Mouse (Mus musculus) ES-CJ7 (cell line): ENCODE results near the gene Drd5.

Experiments
- DNase-seq: peaks from one replicate; pipeline ENCODE4 v3.0.0; 2011; ENCODE audit warnings: low read depth, low spot score

The Drd5 gene

DNA sequence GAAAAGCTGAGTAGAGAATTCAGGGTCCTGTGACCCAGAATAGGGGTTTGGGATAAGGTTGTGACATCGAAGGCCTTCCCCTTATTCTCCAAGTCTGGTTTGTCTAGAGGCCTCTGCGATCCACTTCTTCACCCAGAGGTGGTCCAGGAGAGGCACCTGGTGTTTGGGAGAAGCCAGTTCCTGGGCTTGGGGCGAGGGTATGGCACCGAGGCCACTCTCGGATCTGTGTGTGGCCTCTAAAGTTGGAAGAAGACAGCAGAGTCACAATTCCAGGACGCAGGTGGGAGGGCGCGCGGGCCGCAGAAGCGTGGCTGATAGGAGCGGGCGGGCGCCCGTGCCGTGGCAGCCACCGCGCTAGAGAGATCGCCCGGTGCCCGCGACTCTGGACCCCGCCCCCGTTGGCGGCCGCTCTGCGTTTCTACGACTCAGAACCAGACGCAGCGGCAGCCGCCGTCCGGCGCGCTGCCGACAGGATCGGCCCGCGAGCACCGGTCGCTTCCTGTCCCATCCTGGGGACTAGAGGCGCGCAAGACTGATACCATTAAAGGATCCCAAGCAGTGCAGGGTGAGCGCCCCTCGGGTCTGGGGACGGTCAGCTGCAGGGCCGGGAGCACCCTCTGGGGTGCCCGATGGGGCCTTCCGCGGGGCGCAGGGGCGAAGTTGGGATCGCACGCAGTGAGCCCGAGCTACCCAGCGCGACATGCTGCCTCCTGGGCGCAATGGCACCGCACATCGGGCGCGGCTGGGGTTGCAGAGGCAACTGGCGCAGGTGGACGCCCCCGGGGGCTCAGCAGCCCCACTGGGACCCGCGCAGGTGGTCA is at the start of gene Drd5:
Gene Drd5, plus strand, starts transcription at position 402 of the 821 bp plus-strand sequence.
- DNase-seq: no peak

DNA sequence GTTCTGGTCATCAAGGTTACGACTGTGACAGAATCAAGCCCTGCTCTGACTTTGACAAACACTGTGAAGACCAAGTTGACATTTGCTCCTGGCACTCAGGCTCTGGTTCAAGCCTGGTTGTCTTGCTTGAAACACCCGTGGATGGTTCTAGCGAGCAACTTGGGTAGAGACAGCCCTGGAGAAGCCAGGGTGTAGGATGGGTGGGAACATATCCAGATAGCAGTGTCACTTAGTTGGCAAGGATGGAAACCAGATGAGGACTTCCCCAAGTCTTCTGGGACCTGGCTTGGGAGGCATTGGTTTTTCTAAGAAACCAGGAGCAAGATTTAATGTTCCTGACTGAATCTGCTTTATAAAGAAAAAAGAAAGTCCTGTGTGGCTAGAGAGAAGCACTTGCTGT is 48.2 kb upstream of the Drd5 start:
- DNase-seq: no peak

DNA sequence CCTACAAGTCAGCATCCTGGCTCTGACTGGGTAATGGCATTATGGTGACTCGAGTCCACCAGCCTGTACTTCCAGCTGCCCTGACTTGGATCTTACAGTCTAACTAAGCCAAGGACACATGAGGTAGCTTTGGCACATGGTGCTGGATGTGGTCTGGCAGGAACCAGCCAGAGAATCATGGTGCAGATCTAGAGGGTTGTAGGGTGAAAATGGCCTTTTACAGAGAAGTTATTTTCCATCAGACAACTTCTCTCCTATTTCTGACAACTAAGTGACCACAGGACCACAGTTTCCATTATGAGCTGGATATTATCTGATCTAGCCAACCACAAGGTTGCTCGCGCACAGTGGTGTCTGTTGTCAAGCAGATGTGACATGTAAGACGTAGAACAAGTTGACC is 45.3 kb upstream of the Drd5 start:
- no peak for DNase-seq

DNA sequence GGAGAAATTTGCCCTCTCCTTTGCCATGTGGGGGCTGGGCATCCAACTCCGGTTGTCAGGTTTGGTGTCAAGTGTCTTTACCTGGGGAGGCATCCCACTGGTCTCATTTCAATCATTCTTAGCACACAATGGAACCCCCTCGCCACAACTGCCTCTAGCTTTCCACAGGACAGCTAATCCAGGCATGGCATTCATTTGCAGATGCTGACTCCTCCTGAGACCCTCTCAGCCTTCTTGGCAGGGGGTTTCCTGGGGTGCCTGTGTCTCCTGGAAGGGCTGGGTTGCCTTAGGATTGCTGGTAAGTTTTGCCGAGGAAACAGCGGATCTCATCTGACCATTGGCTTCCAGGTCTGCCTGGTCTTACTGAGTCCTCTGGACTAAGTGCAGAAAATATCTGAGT is 43.4 kb upstream of the Drd5 start, which contains the start of gene Otop1:
Gene Otop1, plus strand, starts transcription at position 202 of the 400 bp plus-strand sequence.
- peak; percentile 75 for DNase-seq

DNA sequence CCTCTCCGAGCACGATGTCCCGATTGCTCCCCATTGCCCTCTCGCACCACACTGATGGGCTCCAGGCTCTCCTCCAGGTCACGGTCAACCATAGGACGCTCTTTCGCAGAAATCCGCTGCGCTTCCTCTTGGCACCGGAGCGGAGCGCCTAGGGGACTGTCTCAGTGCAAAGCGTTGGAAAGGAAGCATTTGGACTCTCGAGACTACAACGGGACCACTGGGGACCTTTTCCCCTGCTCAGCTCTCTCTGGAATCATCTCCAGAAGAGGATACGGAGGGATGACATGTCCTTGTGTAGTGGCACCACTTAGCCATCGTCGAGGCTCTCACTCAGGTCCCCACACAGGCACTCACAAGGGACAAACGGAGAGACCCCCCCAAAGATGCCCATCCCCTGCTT is 42.7 kb upstream of the Drd5 start:
- no peak for DNase-seq

DNA sequence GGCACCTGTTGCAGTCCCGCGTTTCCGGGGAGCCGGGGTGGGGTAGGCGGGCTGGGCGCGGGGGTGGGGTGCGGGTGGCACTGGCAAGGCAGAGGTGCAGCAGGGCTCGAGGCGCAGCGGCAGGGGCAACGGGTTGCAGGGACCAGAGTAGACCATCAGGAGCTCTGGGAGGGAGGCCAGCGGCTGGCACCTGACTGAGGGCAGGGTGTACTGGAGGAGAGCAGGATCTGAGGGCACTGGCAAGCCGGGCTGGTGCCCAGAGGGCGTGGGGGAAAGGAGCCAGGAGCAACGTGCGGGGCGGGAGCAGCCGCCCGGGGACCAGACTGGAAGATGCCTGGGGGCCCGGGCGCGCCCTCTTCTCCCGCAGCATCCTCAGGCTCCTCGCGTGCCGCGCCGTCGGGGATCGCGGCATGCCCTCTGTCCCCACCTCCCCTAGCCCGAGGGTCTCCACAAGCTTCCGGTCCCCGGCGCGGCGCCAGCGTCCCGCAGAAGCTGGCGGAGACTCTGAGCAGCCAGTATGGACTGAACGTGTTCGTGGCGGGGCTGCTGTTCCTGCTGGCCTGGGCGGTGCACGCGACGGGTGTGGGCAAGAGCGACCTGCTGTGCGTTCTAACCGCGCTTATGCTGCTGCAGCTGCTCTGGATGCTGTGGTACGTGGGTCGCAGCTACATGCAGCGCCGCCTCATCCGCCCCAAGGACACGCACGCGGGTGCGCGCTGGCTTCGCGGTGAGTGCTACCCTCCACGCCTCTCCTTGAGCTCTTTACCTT is 41.9 kb upstream of the Drd5 start:
- peak; percentile 31 for DNase-seq

DNA sequence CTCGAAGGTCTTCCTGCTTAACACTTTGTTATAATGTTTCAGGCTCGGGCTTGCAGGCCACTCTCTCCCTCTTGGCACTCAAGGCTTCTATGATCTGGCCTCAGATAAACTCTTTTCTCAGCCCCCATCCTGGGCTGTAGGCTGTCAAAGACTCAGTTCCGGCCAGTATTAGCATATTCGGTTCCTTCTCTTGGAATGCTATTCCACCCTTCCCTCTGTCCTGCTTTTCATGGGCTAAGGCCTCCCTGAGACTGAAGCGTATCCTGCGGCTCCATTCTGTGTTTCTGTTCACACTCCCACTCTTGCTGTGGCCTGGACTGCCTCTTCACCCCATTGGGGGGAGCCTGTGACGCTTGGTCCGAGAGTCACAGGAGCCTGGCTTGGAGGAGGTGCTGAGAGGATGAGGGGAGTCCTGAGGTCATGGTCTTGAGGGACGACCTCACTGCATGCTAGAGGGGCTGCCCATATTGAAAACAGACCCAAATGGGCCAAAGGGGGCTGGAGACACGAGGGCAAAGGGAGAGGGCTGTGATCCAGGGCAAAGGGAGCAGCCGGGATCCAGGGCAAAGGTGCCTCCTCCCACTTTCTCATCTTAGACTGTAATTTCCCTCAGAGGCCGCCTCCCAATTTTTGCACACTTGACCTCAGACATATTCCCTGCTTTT is 41.1 kb upstream of the Drd5 start:
- DNase-seq: peak; percentile 33

DNA sequence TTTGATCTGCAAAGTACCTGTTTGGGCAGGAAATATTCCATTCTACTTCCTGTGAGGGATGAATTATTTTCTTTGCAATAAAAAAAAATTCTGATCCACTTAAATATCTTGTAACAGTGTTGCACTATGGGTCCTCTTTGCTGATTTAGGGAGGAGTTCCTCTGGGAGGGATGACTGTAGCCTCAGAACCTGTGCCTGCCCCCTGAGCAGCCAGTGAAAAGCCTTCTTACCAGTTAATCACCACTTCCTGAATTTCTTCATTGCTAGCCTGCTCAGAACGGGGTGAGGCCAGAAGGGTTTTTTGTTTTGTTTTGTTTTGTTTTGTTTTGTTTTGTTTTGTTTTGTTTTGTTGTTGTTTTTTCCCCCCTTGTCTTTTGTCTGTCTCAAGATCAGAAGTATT is 39.1 kb upstream of the Drd5 start:
- no peak for DNase-seq

DNA sequence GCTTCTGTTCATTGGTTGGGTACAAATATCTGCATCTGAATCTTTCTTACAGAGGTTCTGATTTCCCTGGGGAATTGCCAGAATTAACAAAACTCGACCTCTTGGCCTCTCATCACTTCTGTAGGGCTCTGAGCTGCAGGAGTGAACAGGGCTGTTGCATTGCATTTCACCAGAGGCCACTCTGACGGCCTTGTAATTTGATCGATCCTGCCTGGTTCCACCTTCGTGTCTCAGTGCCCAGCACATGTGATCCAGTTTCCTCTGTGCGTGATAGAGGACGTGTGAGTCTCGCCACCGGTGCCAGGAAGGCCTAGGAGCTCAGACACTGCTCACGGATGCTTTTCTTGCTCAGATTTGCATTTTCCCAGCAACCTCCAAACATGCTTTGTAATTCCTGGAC is 33.4 kb upstream of the Drd5 start:
- no peak for DNase-seq

DNA sequence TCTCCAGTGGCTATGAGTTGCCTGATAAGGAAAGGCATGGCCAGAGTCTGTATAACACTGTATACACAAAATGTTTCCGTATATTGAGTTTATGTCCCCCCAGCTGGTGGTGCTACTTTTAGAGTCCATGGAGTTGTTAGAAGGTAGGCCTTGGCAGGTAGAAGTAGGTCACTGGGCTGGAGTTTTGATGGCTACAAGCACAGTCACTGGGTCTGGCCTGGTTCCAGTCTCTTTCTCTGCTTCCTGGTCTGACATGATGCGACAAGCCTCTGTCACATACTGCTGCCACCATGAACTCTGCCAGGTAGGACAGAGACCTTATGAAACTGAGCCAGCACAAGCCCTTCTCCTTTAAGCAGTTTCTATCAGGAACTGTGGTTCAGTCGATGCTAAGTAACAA is 30.7 kb upstream of the Drd5 start:
- no peak for DNase-seq

DNA sequence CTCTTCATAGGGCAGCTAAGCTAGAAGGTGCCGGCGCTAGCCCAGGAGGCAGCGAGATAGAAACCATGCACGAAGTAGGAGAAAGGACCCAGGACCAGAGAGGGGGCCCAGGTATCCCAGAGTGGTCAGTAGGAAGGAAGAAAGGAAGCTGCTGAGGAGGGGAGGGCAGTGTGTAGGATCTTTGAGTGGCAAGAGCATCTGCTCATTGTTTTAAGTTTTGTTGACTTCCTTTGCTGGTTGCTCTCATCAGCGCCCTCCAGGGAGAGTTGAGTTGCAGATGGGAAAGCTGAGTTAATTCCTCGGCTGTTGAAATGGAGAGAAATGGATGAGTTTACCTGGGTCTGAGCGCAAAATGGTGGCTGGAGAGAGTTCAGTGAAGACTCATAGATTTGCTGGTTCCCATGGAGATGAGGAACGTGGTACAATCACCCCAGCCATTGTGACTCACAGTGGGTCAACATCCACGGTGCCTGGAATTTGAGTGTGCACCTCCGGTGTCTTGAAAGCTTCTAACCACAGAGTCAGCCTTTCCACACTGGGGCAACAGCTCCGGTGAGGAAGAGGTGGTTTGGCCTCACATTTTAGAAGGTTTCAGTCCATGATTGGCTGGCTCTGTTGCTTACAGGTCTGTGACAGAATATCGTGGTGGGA is 17.3 kb upstream of the Drd5 start:
- no peak for DNase-seq

DNA sequence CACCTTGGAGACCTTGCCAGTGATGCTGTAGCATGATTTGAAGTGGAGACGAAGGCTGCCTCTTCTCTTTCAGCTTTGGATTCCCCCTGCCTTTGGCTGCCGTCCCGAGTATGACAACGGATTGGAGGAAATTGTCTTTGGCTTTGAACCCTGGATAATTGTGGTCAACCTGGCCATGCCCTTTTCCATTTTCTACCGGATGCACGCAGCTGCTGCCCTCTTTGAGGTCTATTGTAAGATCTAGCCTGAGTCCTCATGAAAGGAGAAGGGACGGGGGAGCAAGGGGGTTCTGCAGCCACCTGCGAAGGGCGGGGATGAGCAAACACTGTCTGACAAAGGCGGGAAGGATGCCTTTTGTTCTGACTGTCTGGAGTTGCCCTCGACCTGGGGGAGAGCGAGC is 16.5 kb upstream of the Drd5 start:
- no peak for DNase-seq

DNA sequence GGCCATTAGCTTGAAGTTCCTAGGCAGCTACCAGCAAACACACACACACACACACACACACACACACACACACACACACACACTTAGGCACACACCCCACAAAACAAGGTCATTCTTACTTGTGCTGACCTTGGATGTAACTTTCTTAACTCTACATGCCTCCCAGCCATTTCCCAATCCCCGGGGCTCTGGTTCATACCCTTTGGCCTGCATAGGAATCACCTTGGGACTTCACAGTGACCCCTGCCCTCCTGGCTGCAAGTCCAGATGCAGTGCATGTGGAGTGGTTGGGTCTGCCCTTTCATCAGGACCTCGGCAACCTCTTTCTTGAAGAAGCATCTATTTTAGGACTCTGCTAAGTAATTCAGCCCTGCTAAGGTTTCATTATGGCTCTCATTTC is 13.9 kb upstream of the Drd5 start:
- DNase-seq: no peak

DNA sequence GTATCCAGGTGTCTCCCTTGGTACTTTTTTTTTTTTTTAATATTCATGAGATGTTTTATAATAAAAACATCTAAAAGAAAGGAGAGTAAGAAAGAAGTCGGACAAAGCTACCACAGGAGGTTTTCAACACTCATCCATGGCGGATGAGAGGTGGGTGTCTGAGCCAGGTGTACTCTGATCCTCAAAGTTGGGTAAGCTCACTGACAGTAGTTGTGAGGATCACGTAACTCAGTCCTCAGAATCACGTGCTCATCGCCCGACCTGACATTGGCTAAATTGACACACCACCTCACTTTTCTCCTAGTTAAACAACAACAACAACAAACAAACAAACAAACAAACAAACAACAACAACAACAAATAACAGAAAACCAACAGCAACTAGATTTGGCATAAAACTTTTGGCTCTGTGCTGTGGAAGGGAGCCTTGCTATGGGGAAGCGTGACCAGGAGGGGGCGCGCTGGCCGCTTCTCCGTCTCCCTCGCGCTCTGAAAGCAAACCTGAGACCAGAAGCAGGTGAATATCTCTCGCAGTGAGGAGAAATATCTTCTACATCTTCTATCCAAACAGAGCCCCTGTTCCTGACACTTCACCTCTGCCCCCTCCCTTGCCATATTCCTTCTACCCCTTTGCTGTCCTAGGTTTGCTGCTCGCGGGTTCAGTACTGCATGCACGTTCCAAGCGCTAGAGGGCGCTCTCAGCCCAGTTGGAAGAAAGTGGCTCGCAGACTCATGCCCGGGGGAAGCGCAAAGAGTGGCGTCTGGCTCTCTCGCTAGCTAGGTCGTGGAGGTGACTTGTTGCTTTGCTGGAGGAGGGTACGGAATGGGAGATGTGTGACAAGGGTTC is 11.7 kb upstream of the Drd5 start:
- DNase-seq: peak; percentile 88

DNA sequence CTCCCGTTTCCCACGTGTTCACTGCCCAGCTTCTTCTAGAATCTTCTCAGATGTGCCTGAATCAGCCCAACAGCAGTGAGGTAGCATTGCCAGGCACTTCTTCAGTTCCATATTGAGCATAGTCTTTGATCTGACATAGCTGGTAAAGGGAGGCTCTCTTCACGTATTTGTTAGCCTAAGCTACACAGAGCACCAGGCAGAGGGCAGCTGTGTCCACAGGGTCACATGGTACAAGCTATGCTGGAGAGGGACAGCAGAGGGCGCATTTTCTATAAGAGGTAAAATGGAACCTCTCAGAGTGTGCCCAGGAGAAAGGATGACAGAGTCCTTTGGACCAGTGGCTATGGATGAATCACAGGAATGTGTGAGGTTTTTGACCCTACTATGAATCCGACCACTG is 10.3 kb upstream of the Drd5 start:
- DNase-seq: peak; percentile 64

DNA sequence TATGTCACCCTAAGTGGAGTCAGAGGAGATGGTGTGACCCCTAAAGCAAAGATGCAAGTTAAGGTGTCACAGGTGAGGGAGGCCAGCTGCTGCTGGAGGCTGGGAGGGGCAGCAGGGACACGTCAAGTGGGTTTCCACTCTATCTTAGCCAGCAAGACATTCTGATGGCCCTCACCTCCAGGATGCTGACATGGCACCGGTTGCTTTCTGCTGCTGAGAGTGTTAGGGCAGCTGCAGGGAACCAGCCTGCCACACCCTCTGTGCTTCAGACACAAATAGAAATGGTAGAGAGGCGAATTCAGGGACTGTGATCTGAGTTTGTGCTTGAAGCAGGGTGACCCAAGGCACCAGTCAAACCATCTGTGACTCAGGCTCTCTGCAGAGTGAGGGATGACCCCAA is 9.4 kb upstream of the Drd5 start:
- DNase-seq: no peak

DNA sequence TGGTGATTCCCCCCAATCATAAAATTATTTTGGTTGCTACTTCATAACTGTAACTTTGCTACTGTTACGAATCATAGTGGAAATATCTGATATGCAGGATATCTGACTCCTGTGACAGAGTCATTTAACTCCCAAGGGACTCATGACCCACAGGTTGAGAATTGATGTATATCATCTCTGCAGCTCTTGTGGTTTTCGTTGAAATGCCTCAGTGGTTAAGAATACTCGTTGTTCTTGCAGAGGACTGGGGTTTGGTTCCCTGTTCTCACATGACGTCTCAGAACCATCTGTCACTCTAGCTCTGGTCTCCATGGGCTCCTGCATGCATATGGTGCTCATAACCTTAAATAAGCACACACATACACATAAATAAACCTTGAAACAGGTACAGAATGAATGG is 14.2 kb downstream of the Drd5 start:
- DNase-seq: no peak

DNA sequence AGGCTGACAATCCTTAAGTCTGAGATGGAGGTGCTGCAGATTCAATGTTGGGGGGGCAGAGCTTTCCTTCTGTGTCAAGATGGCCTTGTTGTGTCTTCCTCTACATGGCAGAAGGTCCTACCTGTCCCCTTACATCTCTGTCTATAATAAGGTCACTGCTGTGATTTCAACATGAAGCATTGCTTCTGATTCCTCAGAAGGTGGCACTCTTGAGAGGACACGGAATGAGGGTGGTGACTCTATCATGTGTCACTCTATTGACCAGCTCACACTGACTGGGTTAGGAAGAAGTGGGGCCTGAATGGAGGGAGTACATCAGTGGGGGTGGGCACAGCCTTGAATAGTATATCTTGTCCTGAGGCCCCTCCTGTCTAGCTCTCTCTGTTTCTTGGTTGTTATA is 15.4 kb downstream of the Drd5 start:
- no peak for DNase-seq

DNA sequence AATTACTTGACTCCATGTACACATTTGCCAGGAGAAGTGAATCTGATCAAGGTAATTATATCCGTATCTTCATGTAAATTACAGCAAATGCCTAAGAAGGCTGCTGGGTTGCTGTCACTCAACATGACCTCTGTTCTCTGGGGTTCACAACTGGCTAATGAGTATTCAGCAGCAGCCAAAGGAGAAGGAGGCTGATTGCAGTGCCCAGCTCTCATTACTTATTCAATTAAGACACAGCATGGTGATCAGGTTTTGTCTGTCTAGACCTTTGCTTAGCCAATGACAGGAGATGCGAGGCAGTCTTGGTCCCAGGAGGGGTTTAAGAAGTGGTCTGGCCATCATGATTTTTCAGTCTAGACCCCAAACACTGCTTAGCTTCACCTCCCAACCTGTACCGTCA is 23.9 kb downstream of the Drd5 start:
- DNase-seq: no peak

DNA sequence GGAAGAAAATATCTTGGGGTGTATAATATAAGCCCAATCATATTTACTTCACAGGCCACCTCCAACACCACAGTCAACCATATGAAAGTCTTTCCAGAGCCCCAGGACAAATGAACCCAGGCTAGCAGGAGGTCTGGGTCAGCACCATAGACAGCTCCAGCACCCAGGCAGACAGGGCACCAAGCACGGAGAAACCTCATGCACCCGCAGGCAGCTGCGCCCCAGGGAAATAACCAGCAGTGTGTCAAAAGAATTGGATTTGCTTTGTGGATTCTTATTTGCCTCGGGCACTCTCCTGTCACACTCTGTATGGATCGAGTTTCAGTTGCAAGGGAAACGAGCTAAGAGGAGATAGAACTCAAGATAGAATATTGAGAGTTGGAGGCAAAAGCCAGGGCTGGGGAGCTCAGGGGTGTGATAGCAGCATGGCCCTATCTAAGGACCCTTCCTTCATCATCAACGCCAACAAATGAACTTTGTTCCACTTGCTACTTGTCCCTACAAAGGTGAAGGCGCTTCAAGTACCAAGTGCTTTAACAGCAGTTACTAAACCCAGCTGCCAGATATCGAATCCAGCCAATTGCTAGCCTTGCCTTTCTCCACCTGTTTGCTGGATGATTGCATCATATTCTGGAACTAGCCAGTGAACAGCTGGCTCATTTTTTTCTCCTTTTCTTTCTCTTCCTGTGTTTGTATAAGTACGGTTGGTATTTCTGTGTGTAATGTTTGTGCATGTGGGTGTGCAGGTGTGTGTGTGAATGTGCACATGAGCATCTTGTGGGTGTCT is 27.7 kb downstream of the Drd5 start:
- peak; percentile 46 for DNase-seq
